18 mouse cellular contexts compared by ENCODE assay signal in the genomic region with DNA sequence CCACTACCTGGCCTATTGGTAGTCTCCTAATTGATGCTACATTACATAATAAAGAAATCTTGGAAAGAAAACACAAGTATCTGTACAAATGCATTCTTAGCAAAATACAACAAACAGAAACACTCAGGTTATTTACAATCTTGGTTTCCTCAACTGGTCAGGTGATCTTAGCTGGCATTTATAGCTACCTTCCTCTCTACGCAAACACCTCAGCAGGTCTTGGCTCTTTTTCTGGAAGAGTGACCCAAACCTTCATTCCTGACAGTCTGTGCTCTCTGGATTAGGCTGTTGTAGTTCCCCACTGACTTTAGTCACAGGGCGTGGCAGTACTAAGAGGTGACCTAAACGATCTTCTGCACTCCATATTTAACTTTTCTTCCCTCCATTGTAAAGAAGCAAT. TPM values are rescaled to one million over a fixed set of nuclear protein-coding genes. Genes with fewer than 3 reads are reported as not detected.
"Had no signal": no experiment of that assay in that cellular context is flagged by ENCODE, and none has a peak within 500 bp of the region (broad histone marks: within the 10 kb centered on the region; RNA-seq: fewer than 3 reads in every experiment).

No protein-coding gene starts in this region.

- H3K4me1 ChIP-seq: neural tube, embryonic 13.5 days; neural tube, embryonic 15.5 days had no signal

- H3K36me3 ChIP-seq: neural tube, embryonic 13.5 days; neural tube, embryonic 15.5 days; stomach, embryonic 15.5 days had no signal

- H3K4me2 ChIP-seq: neural tube, embryonic 13.5 days; neural tube, embryonic 15.5 days; stomach, embryonic 15.5 days had no signal

- H3K9me3 ChIP-seq: neural tube, embryonic 13.5 days; neural tube, embryonic 15.5 days; stomach, embryonic 15.5 days had no signal

- H3K27ac ChIP-seq: neural tube, embryonic 13.5 days; neural tube, embryonic 15.5 days; stomach, embryonic 15.5 days; stomach, postnatal 0 days had no signal

- H3K9ac ChIP-seq: neural tube, embryonic 13.5 days; neural tube, embryonic 15.5 days; stomach, embryonic 15.5 days had no signal

- DNase-seq: retina, postnatal 1 day; right cerebral cortex, adult 18-20 months; right cerebral cortex, postnatal 14 days; right cerebral cortex, postnatal 25 days; right cerebral cortex, postnatal 4 days; spleen, adult 18-20 months; thymus, adult 18-20 months; thymus, adult 2 months; thymus, postnatal 14 days; thymus, postnatal 25 days; thymus, postnatal 36 days; thymus, postnatal 4 days had no signal

- H3K4me3 ChIP-seq: neural tube, embryonic 13.5 days; neural tube, embryonic 15.5 days; stomach, embryonic 15.5 days had no signal

RNA-seq across cellular contexts. Expression of a gene that starts 13.4 kb away (rescaled TPM):
- total RNA-seq: neutrophil, adult 5-6 weeks had no signal
- polyA plus RNA-seq: stomach, embryonic 14.5 days had no signal

RNA-seq across cellular contexts. Expression of a gene that starts 16.1 kb away (rescaled TPM):
- total RNA-seq: neutrophil, adult 5-6 weeks had no signal
- polyA plus RNA-seq: neural tube, embryonic 15.5 days had no signal

RNA-seq across cellular contexts. Expression of a gene that starts 21.7 kb away (rescaled TPM):
- total RNA-seq: neutrophil, adult 5-6 weeks had no signal
- polyA plus RNA-seq: stomach, embryonic 15.5 days; stomach, postnatal 0 days had no signal
